Mouse (Mus musculus) urinary bladder, postnatal 14 days (tissue): ENCODE measurements at regions not wholly inside any gene's neighbourhood (a gene's known extent, or its start where the extent isn't known, plus 50 kb on each side); places are given as distances from the start of the nearest gene placed in this dataset.

Experiments used
- DNase-seq: peaks from one replicate; pipeline ENCODE4 v3.0.0; 2021; ENCODE audit warnings: low spot score

GRCm38 (mm10) chr15:88472351-88473100 lies 127.6 kb upstream of the Zdhhc25 start:
- no peak for DNase-seq

- no peak for DNase-seq
Observed at GRCm38 (mm10) chr15:88473221-88473620, 126.9 kb upstream of the Zdhhc25 start.

GRCm38 (mm10) chr15:88483471-88483870 lies 116.6 kb upstream of the Zdhhc25 start:
- no peak for DNase-seq

GRCm38 (mm10) chr15:88489715-88490114 lies 110.4 kb upstream of the Zdhhc25 start:
- DNase-seq, result no peak

- no peak for DNase-seq
Observed at GRCm38 (mm10) chr15:88490316-88491090, 109.6 kb upstream of the Zdhhc25 start.

GRCm38 (mm10) chr15:88491091-88491366 lies 109.1 kb upstream of the Zdhhc25 start:
- DNase-seq, result no peak

- DNase-seq, result no peak
Observed at GRCm38 (mm10) chr15:88497957-88498356, 102.1 kb upstream of the Zdhhc25 start.

- no peak for DNase-seq
Observed at GRCm38 (mm10) chr15:88502311-88502710, 97.8 kb upstream of the Zdhhc25 start.

GRCm38 (mm10) chr15:88503896-88504295 lies 96.2 kb upstream of the Zdhhc25 start:
- no peak for DNase-seq

- DNase-seq, result no peak
Observed at GRCm38 (mm10) chr15:88505491-88506119, 94.5 kb upstream of the Zdhhc25 start.

- no peak for DNase-seq
Observed at GRCm38 (mm10) chr15:88507886-88508285, 92.2 kb upstream of the Zdhhc25 start.

GRCm38 (mm10) chr15:88508971-88509370 lies 91.1 kb upstream of the Zdhhc25 start:
- DNase-seq, result no peak

- DNase-seq, result no peak
Observed at GRCm38 (mm10) chr15:88509626-88510025, 90.5 kb upstream of the Zdhhc25 start.

GRCm38 (mm10) chr15:88514091-88514490 lies 86.0 kb upstream of the Zdhhc25 start:
- no peak for DNase-seq

- DNase-seq, result no peak
Observed at GRCm38 (mm10) chr15:88531218-88531617, 68.9 kb upstream of the Zdhhc25 start.

- no peak for DNase-seq
Observed at GRCm38 (mm10) chr15:88532008-88532407, 68.1 kb upstream of the Zdhhc25 start.

GRCm38 (mm10) chr15:88533354-88533753 lies 66.7 kb upstream of the Zdhhc25 start:
- no peak for DNase-seq

- no peak for DNase-seq
Observed at GRCm38 (mm10) chr15:88535516-88535915, 64.6 kb upstream of the Zdhhc25 start.

- no peak for DNase-seq
Observed at GRCm38 (mm10) chr15:88537190-88537589, 62.9 kb upstream of the Zdhhc25 start.

- DNase-seq, result no peak
Observed at GRCm38 (mm10) chr15:88542567-88542966, 57.5 kb upstream of the Zdhhc25 start.

GRCm38 (mm10) chr15:88544216-88544615 lies 55.9 kb upstream of the Zdhhc25 start:
- no peak for DNase-seq

- no peak for DNase-seq
Observed at GRCm38 (mm10) chr15:88548261-88548660, 51.8 kb upstream of the Zdhhc25 start.
